Mouse (Mus musculus): Measurements from ENCODE around the gene Tmem101.

GRCm38 (mm10) chr11:102146005-102146404 lies 10.2 kb downstream of the Tmem101 start:
- TF ChIP-seq MAZ (IDR thresholded peaks at IDR 0.05; ENCODE audit: low read depth, low read length) (peak; percentile 53; the same call in 1 of the 2 replicates), POLR2A (IDR thresholded peaks at IDR 0.05; ENCODE audit: control insufficient read depth in 1 of 2, insufficient read depth in 1 of 2, low read depth in 1 of 2, low read length in 2 of 2, poor library complexity in 1 of 2) (peak in 1 of 2 experiments; percentile 21; a peak in 1 of 4 replicates), CTCF (IDR thresholded peaks at IDR 0.05 in 2 of 3, conservative IDR thresholded peaks at IDR 0.05 in 1 of 3; ENCODE audit: control insufficient read depth in 1 of 3, insufficient read depth in 1 of 3, low read depth in 2 of 3, low read length in 3 of 3, poor library complexity in 1 of 3, severe bottlenecking in 1 of 3) (no peak), ZC3H11A (IDR thresholded peaks at IDR 0.05; ENCODE audit: low read depth, low read length) (no peak), EP300 (IDR thresholded peaks at IDR 0.05; ENCODE audit: low read depth in 1 of 2, low read length in 2 of 2) (peak; percentile 18 to 52; a peak in 2 of 4 replicates), RCOR1 (IDR thresholded peaks at IDR 0.05; ENCODE audit: low read depth, low read length) (no peak), ELF1 (IDR thresholded peaks at IDR 0.05; ENCODE audit: low read depth, low read length) (no peak), ZMIZ1 (IDR thresholded peaks at IDR 0.05; ENCODE audit: low read depth, low read length) (no peak), SIN3A (IDR thresholded peaks at IDR 0.05; ENCODE audit: low read length) (no peak), TCF12 (IDR thresholded peaks at IDR 0.05; ENCODE audit: low read depth, low read length) (0 out of 2 replicates have a peak, but pooled peaks have one; percentile 22), MAFK (IDR thresholded peaks at IDR 0.05; ENCODE audit: borderline replicate concordance, low read depth, low read length) (no peak), CHD2 (IDR thresholded peaks at IDR 0.05; ENCODE audit: low read length) (peak; percentile 38; the same call in 1 of the 2 replicates)
